Comparison of ENCODE assay signal across 10 mouse cellular contexts in the genomic region with DNA sequence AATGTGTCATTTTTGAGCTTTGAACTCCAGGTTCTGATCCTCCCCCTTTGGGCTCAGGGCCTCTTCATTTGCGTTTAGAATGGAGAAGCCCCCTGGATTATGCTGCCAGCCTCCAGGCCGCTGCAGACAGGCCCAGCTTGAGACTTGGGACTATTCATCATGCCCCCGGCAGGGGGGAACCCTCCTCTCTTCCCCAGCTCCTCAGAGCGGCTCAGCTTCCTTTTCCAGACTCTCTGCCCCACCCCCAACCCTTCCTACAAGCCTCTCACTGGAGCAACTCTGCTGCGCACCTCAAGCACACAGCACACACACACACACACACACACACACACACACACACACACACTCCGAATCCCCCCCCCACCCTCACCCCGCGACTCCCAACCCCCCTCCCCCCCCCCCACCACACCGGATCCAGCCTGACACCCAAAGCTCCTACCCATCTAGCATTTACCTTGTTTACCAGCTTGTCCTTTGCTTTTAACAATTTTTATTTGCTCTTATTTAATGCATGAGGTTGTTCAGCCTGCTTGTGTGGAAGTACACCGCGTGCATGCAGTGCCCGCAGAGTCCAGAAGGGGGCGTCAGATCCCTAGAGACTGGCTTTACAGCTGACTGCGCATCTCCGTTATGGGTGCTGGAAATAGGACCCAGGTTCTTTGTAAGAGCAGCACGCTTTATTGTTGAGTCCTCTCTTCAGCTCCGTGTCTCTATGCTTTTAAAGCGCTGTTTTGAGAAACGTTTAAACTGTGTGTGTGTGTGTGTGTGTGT. TPM values are rescaled to one million over a fixed set of nuclear protein-coding genes. Genes with fewer than 3 reads are reported as not detected.
A peak's percentile ranks its signal among the peaks of the same experiment; 100 is the strongest.
DNase-seq lines count a peak whose midpoint lies in the region; ATAC-seq lines count a peak whose summit lies in the region.
"Had no signal": no experiment of that assay in that cellular context is flagged by ENCODE, and none has a peak within 500 bp of the region (broad histone marks: within the 10 kb centered on the region; RNA-seq: fewer than 3 reads in every experiment).

No protein-coding gene starts in this region.

- H3K4me1 ChIP-seq in kidney, embryonic 16.5 days (ENCODE audit: insufficient read depth, low read length): no peaks in the 10 kb centered on the region; the same call in 1 of the 2 replicates
- H3K4me1 ChIP-seq in midbrain, embryonic 16.5 days (ENCODE audit: control insufficient read depth, insufficient read depth, low read length): peaks cover 8% of the 10 kb centered on the region

- H3K27ac ChIP-seq in kidney, embryonic 16.5 days (ENCODE audit: low read length): no peak overlapping the region
- peak overlapping the region; percentile 36; the same call in 1 of the 2 replicates for H3K27ac ChIP-seq in midbrain, embryonic 16.5 days (ENCODE audit: low read length)

- no peak for DNase-seq in kidney, postnatal 25 days
- peak; percentile 24 for DNase-seq in brain, adult 2 months (ENCODE audit: low read depth, low spot score)
- peak; percentile 57 for DNase-seq in forelimb bud, embryonic 11.5 days (ENCODE audit: low read depth, low spot score)
- DNase-seq in natural killer cell, adult 2 months (ENCODE audit: low spot score in 2 of 2): no peak
- no peak for DNase-seq in cerebellum, adult 9-11 months

- peak; percentile 79 for ATAC-seq in kidney, embryonic 16.5 days (ENCODE audit: low FRiP score, low TSS enrichment)
- ATAC-seq in midbrain, embryonic 16.5 days: peak; percentile 60; the same call in 1 of the 2 replicates
- ATAC-seq in erythroblast, adult 5-6 weeks (replicated peaks; ENCODE audit: low FRiP score, poor library complexity, severe bottlenecking): no peak

- no peak overlapping the region for H3K4me3 ChIP-seq in kidney, embryonic 16.5 days (ENCODE audit: low read length)
- no peak overlapping the region for H3K4me3 ChIP-seq in midbrain, embryonic 16.5 days (ENCODE audit: low read depth, low read length)
- H3K4me3 ChIP-seq: erythroblast, embryonic 14.5 days had no signal

- no peaks in the 10 kb centered on the region for H3K27me3 ChIP-seq in kidney, embryonic 16.5 days (ENCODE audit: insufficient read depth, low read length)
- H3K27me3 ChIP-seq in midbrain, embryonic 16.5 days (ENCODE audit: control insufficient read depth, insufficient read depth, low read depth, low read length): no peaks in the 10 kb centered on the region

- H3K9me3 ChIP-seq in kidney, embryonic 16.5 days (ENCODE audit: low read length): peaks cover 8% of the 10 kb centered on the region; the same call in 1 of the 2 replicates
- H3K9me3 ChIP-seq in midbrain, embryonic 16.5 days (replicated peaks; ENCODE audit: control insufficient read depth, low read length, poor library complexity, severe bottlenecking): no peaks in the 10 kb centered on the region

- H3K4me2 ChIP-seq in kidney, embryonic 16.5 days (replicated peaks; ENCODE audit: low read depth, low read length): peak overlapping the region; percentile 31
- H3K4me2 ChIP-seq in midbrain, embryonic 16.5 days (ENCODE audit: low read length): peak overlapping the region; percentile 22; the same call in 1 of the 2 replicates

- no peaks in the 10 kb centered on the region for H3K36me3 ChIP-seq in kidney, embryonic 16.5 days (ENCODE audit: insufficient read depth, low read length)
- H3K36me3 ChIP-seq in midbrain, embryonic 16.5 days (ENCODE audit: control insufficient read depth, insufficient read depth, low read length): no peaks in the 10 kb centered on the region

- WGBS in kidney, embryonic 16.5 days: 44% methylated on average over 17 of the region's 19 CpGs
- WGBS in midbrain, embryonic 16.5 days: 42% methylated on average over 15 of the region's 19 CpGs

- no peak overlapping the region for H3K9ac ChIP-seq in kidney, embryonic 16.5 days (replicated peaks; ENCODE audit: low read length)
- no peak overlapping the region for H3K9ac ChIP-seq in midbrain, embryonic 16.5 days (ENCODE audit: low read depth, low read length)

RNA-seq across cellular contexts. Expression of a gene that starts 2.0 kb away (rescaled TPM):
- 0.05 TPM in 1 of 2 replicates, not detected in the other for polyA plus RNA-seq in kidney, embryonic 16.5 days (2015; fragmentation: Nextera tagmentation; extraction: Ambion mirVana)
- polyA plus RNA-seq in midbrain, embryonic 16.5 days (2015; fragmentation: Nextera tagmentation; extraction: Ambion mirVana): 0.28 and 0.45 TPM in 2 replicates
- not detected in 2 replicates for total RNA-seq in erythroblast, adult 5-6 weeks (2015; ENCODE audit: low replicate concordance)
- total RNA-seq in erythroblast, adult 5-6 weeks (2017; ENCODE audit: low replicate concordance): not detected in 2 replicates
- total RNA-seq: MEL had no signal
- polyA plus RNA-seq: erythroblast, embryonic 14.5 days had no signal

Comparison
In these comparisons a context has a peak if more than half of its experiments do, and no peak if none do; other contexts are left out.
1. DNase-seq: peak in brain, adult 2 months (single experiment) and forelimb bud, embryonic 11.5 days (single experiment); none in kidney, postnatal 25 days (0 of 2), natural killer cell, adult 2 months (0 of 2) and cerebellum, adult 9-11 months (single experiment).